Mouse (Mus musculus) ZHBTc4 (cell line): ENCODE measurements around the gene Glis3.

Experiments used
- DNase-seq: peaks from one replicate; pipeline ENCODE4 v3.0.0-alpha.2; 2011; ENCODE audit warnings: low read depth, low spot score

The Glis3 gene

DNA sequence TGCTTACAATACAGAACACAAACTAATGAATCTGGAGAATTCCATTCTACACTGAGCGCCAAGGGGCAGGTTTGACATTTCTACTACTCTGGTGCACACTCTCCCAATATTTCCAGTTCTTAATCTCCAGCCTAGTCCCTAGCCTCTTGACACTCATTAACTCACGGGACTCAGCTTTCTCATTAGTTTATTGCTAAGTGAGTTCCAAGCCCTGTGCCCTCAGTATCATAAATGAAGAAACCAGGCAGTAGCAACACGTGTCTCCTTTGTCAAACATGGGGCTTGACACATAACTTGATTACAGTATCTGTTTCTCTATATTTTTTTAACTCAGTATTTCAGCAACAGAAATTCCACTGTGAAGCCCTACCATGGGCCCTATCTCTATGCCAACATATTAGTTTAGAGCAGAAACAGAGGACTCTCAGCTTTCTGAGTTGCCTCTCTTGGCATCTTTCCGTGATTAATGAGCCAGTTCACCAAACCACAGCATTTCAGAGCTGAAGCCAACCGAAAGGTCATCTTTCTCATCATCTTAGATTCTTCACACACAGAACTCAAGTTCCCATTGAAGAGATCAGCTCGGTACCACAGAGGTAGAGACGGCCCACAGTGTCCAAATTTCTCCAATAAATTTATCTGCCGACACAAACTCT, 186.1 kb downstream of the Glis3 start:
- no peak for DNase-seq

- peak; percentile 80 for DNase-seq
Measured at GRCm38 (mm10) chr19:28478055-28478454, 201.8 kb downstream of the Glis3 start.

GRCm38 (mm10) chr19:28477326-28477863, 202.5 kb downstream of the Glis3 start:
- DNase-seq = peak; percentile 21

DNA sequence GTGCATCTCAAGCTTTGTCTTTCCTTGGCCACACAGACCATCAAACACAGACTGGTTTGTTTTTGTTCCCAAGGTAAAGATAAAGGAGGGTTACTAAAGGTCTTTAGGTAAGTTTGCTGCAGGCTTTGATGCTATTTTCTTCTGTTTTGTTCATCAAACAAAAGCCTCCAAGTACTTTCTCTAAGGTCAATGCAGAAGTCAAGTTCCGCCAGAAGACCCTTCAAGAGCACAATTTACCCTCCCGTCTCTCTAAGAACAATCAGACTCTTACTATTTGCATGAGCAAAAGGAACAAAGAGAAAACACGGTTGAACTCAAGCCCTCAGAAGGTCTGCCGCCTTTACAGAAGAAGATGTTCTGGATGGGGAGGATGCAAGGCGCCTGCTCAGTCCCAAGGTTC, 206.3 kb downstream of the Glis3 start:
- peak; percentile 90 for DNase-seq

DNA sequence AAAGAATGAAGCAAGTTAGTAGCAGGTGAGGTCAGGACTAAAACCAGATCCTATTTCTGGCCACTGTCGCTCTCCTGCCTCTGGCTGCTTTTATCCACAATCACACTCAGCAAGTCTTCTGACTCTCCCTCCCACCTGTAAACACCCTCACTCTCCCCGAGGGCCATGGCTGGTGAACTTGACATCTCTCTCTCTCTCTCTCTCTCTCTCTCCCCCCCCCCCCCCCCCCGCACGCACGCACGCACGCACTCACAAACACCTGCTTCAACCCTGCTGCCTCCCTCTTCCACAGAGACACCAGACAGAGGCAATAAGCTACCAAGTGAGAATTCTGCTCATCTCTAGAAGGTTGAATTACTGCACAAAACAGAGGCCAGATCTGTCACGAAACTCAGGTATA, 208.7 kb downstream of the Glis3 start:
- DNase-seq = no peak

- no peak for DNase-seq
Measured at GRCm38 (mm10) chr19:28465779-28466178, 214.1 kb downstream of the Glis3 start.

- DNase-seq = no peak
Measured at GRCm38 (mm10) chr19:28454331-28454730, 225.5 kb downstream of the Glis3 start.

GRCm38 (mm10) chr19:28452951-28453520, 226.8 kb downstream of the Glis3 start:
- peak; percentile 15 for DNase-seq

GRCm38 (mm10) chr19:28448811-28449210, 231.1 kb downstream of the Glis3 start:
- DNase-seq = no peak

- no peak for DNase-seq
Measured at GRCm38 (mm10) chr19:28442161-28442560, 237.7 kb downstream of the Glis3 start.

DNA sequence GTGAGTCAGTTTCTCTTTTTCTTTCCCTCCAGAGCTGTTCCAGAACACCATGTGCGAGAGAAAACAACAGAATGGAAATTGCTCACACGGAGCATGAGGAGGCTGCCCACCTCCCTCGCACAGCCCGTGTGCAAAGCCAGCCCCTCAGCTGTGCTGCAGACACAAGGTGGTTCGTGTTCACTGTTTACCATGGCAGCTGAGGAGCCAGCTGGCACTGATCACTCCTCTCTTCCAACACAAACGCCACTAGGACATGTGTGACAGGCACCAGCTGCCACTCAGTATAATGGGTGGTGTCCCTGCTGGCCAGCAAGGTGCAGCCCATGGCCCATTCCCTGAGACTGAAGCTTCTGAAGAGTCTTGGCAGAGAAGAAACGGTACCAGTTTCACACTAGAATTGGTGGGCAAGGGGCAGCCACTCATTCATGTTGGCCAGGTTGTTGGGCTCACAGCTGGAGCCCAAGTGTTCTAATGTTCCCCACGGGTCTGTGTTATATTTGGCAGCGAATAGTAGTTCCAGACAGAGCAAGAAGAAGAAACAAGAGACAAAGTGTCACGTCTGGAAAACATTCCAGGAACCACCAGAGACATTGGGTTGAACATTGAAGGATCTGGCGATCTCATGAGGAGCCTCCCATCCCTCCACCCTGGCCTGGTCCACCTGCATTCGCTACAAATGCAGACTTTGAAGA, 243.3 kb downstream of the Glis3 start:
- no peak for DNase-seq

DNA sequence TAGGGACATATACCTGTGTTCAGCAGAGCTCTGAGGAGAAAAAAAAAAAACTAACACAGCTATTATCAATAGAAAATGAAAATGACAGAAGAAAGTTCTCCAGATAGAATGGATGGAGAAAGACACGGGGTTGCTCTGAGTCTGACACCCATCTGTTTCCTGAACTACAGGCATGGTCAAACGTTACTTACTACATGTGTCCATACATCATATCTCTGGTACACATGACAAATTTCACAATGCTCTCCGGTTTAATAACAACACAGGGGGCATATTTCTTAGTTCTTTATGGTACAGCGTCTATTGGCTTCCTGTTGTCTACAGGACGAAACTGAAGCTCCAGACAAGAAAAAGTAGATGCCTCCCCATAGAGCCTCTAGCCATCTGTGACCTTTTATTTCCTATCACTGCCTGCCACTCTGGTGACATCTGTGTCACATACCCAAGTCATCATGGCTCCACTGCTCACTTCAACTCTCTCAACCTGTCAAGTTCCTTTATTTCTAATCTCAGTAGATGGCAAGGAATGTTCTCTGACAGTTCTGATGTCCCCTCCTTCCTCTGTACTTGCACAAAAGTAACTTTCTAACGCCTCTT, 251.6 kb downstream of the Glis3 start:
- no peak for DNase-seq

DNA sequence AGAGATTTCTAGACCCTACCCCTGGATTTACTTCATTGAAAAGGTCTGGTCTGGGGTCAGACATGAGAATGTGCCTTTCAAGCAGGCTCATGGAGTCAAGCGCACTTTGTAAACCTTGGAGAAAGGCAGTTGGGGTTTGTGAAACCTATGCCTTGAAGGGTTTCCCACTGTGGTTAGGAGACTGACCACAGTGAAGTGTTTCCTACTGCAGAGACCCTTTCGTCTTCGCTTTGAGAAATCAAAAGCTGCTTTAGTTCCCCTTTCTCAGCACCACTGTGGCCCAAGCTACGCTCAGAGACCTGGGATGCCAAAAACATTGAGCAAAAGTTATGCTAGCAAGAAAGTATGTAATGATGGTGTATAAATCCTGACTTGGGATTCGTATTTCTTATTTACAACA, 255.7 kb downstream of the Glis3 start:
- no peak for DNase-seq

- DNase-seq = no peak
Measured at GRCm38 (mm10) chr19:28422939-28423338, 256.9 kb downstream of the Glis3 start.

DNA sequence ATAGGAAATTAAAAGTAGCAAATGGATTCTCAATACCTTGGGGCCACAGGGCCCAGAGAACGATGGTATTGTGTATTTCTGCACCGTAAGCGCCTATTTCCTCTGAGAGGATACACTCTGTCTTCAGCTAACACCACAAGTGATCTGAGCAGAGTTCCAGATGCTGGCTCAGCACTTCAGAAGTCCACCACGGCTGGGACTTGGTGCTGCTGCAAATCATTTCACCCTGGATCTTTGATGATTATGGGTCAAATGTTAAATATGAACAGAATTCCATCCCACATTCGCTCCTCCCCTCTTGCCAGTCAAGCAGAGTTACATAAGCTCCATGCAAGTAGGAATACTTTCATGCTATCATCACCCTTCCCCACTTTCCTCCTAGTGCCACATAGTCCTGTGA, 263.8 kb downstream of the Glis3 start:
- no peak for DNase-seq

GRCm38 (mm10) chr19:28408787-28409186, 271.1 kb downstream of the Glis3 start:
- no peak for DNase-seq

- no peak for DNase-seq
Measured at GRCm38 (mm10) chr19:28402956-28403355, 276.9 kb downstream of the Glis3 start.

- no peak for DNase-seq
Measured at GRCm38 (mm10) chr19:28395584-28395861, 284.4 kb downstream of the Glis3 start.

DNA sequence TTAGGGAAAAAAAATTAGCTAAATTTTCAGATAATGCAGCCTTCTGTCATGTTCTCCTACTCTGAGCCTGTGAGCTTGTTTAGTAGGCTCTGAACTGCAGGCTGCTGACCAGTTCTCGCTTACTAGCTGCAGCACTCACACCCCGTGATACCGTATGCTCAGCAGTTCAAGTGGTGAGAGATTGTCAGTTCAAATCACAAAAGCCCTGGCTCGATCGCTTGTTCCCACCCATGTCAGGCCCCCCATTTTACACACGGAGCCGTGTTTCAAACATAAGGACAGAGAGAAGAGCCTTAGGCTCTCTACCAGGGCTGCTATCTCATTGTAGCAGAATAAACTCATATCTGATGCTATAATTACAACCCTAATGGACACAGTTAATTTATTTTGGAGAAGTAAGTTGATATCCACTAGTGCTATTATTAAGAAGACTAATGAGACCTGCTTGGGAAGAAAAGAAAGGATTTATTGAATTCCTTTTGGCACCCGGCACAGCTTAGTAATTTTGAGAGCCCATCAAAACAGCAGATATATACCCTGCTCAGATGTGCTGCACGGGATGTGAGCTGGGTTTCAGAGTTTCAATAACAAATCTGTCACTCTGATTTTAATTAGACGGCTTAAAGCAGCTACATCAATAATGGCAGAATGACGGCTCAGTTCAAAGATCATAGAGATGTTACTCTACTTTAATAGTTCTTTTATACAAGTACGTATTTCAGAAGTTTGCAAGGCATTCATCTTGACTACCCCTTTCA, 284.9 kb downstream of the Glis3 start:
- no peak for DNase-seq

GRCm38 (mm10) chr19:28393766-28394165, 286.1 kb downstream of the Glis3 start:
- no peak for DNase-seq

- DNase-seq = peak; percentile 4
Measured at GRCm38 (mm10) chr19:28392838-28393237, 287.0 kb downstream of the Glis3 start.

- DNase-seq = no peak
Measured at GRCm38 (mm10) chr19:28390920-28391319, 289.0 kb downstream of the Glis3 start.
